Mouse (Mus musculus) yolk sac, embryonic 10.5 days (tissue): ENCODE measurements around the gene Gucy2d.

Source experiments
- DNase-seq: peaks from one replicate; pipeline ENCODE4 v3.0.0-alpha.2; 2017; ENCODE audit warnings: low spot score

The Gucy2d gene

DNA sequence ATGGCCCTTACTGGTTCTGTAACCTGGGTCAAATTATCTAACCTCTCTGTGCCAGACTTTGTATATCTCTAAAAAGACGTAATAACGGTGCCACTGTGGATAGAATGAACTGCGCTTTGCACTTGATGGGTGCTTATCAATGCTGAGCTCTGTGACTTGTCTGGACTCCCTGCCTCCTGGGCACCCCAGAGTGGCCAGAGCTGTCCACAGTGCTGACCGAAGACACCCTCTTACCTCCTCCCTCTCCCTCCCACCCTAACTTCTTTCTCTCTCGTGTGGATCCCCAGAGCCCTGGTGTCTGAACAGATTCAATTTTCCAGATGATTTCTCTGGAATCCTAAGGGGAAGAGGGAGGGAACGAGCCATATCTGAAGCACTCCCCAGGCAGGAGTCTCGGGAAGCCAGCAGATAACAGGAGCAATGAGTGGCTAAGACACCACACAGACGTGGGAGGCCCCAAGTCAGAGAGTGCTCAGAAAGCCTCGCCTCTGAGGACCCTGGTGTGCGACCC is at the start of gene Gucy2d:
TSS of gene Gucy2d (plus strand) at position 461 of the 511 bp plus-strand sequence.
- no peak for DNase-seq

DNA sequence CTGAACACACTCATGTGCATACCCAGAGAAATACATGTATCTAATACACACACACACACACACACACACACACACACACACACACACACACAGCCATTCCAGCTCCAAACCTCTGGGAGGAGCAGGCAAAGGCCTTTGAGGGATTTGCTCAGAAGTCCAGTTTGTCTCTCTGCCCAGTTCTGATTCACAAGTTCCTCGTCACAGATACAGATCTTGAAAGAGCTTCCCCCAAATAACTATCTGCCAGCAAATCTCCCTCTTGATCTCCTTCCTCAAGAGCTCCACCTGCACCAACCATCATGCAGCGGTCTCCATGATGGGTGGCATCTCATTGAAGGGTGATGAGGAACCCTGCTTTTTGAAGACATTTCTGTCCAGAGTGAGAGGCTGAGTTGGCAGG is 49.7 kb upstream of the Gucy2d start:
- no peak for DNase-seq

DNA sequence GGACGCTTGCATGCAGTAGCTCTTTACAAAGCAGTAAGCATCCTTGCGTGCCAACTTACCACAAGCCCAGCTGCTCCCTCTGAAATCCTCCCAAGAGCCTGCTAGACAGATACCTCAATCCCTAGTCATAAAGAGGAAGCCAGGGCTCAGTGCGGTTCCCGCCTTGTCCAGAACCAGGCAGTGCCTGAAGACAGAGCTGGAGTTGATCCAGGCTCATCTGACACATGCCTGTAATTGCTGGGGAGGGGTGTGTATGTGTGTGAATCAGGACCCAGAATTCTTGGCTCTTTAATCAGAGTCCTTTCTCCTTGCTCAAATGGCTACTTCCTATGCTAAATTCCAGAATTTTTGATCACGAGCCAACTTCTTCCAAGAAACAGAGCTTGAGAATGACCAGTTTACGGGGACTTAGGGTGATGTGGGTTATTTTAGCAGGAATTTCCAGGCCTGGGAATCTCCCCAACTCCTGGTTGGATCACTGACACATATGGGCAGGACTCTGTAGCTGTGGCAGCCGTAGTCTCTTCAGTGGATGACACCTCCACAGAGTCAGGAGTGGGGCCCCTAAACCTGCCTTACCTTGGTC is 48.8 kb upstream of the Gucy2d start:
- peak; percentile 32 for DNase-seq

DNA sequence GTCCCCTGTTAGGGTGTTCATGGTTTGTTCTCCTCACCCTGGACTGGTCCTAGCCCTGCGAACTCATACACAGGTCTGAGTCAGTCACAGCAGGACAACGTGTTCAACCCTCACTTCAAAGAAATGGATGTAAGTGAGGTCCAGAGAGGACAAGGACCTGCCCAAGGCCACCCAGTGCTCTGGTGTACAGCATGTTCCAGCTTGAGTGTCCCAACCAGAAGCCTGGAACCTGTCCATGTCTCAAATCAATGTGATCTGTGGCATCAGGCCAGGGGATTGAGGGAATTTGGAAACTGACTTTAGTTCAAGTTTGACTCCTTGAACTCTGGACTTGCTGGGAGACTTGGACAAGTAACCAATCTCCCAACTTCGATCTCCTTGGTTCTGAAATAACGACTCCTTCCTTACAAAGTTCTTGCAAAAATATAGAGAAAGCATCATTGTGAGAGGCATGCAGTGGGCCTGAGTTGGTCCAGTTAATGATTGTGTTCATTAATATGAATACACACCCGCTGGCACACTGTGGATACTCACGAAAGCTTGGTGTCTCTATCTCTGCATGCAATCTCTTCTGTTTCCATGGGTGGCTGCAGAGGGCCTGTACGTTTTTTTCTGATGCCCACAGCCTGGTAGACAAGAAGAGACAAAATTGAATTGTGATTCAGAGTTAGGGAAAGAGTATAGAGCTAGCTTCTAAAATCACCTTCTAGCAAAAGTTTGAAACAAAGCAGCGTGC is 47.6 kb upstream of the Gucy2d start:
- DNase-seq: no peak

DNA sequence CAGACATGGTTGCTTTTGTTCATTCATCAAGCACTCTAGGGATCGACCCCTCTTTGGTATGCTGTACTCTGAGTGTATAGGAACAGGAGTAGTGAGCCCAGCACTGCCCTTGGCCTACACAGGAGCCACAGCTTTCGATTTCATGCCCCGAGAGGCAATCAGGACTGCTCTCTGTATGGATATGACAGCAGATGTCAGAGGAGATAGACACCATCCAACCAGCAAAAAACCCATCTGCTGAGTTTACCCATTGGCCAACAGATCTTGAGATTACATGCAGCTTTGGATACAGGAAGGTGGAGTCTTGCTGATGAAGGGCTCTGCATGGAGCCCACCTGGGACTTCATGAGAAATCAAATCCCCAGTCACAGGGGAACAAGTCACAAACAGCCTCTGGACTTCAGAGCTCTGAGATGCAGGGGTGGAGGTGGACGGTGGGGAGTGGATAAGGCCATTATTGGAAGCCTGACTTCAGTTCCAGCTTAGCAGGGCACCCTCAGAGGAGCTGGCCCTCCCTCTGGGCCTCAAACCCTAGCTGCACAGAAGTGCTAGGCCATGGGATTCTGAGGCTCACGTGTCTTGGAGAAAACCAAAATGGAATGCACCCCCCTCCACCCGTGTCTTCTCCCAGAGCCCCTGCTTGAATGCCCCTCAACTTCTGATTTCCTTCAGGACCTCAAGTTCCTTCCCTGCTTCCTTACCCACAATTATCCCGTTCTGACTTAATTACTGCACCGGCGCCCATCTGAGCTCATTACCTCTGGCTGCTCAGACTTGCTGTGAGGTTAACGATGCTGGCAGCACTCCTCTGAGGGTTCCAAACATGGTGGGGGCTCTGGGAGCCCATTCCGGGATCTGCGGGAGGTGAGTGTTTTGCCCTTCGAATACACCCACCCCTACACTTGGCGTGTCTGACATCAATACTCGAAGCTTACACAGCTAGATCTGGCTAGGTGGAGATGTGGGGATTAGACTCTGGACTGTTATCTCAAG is 37.3 kb upstream of the Gucy2d start:
- no peak for DNase-seq

DNA sequence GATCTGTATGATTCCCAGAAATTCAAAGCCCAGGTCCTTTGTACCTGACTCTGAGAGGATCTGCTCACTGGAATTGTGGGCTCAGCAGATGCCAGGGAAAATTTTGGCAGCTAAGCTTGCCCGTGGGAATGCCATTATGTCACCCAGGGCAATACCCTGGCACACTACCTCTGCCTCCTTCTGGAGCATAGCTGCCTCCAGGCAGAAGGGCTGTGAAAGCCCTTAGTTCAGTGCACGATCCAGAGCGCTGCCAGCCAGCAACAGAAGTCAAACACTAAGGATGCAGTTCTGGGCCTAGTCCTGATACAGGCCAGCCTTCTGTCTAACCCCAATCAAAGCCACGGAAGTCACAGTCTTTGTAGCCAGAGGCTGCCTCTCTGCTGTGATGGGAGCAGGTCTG is 36.2 kb upstream of the Gucy2d start:
- no peak for DNase-seq

DNA sequence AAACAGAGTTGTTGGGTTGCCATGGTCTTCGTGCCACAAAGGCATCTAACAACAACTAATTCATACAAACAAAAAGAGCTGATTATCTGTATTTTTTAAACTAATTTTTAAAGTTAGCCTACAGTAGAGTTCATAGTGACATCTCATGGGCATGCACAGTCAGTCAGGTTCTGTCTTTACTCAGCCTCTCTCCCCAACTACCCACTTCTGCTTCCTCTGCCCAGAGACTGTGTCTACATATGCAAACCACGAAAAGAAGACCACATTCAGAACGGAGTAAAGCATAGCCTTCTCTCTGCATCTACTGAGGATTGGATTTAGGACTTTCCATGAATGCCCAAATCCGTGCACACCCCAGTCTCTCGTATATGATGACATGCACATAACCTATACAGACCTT is 32.6 kb upstream of the Gucy2d start:
- DNase-seq: no peak

DNA sequence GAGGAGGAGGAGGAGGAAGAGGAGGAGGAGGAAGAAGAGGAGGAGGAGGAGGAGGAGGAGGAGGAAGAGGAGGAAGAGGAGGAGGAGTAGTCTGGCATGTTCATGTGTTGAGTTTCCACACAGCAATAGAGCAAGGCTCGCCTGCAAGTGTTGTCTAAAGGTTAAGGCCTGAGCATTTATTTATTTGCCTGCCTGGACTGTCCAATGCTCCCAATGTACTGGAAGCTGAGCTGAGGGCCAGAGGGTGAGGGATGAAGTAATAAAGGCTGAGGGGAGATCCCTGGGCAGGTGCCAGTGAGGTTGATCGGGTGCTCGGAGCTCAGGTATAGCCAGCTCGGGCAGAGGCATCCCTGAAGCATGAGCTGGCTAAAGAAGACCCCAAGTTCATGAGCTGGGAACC is 27.1 kb upstream of the Gucy2d start:
- no peak for DNase-seq

DNA sequence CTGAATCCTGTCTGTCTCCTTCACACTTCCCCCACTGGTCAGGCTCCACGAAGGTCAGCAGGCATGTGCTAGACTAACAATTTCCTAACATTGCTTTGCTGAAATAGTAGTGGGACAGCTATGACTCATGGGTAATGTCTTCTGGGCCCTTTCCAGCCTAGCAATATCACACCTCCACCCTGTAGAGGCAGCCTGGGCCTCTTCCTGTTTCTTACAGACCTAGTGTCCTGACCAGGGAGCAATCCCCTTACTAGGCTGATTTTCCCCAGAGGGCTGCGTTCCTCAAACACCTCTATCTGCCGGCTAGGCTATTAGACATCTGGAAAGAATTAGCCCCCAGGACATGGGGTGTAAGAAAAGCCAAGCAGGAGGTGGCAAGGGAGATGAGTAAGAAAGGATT is 24.7 kb upstream of the Gucy2d start:
- DNase-seq: peak; percentile 9

DNA sequence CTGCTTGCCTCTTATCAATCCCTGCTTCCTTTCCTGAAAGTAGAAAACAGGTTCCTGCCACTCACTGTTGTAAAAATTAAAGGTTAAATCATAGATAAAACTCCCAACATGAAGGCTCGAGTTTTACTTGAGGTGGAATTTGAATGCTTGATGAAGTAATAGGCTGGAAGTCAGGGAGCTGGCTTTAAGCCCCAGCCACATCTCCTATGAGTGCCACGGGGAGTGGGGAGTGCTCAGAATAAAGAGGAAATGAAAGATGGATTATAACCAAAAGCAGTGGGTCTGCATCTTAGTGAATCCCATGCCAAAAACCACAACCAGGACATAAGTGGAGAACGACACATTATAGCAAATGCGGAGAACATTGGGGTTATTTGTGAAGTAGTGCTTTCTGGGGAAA is 24.2 kb upstream of the Gucy2d start:
- DNase-seq: no peak

DNA sequence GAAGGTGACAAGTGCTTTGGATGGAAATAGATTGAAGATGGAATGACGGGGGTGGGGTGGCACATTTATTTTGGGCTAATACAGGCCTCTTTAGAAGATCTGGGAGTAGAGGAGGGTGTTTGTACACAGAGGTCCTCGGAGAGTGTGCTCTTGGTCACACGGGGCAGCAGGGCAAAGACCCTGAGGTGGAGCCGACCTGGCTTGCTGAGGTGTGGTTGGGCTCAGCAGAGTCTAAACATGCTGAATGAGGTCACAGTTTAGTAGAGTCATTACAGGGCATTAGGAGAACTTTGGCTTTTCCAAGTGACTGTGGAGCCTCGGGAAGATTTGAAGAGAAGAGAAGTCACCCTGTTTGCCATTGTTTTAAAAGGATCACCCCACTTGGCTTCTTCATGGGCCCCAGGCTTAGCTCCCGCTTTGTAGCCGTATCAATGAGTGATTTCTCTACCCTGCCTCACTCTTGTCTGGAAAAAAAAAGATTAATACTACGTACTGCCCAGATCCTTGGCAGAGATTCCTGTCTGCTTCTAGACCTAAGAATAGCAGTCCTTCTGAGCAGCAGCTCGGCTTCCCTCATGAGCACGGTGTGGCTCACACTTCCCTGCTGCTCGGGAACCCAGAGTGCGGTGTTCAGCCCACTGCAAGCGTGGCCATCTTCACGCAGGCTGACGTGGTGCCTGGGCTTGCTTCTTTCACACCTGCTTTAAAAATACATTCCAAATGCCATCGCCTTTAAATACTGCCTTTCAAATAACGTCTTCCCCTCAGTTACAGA is 22.0 kb upstream of the Gucy2d start:
- no peak for DNase-seq

DNA sequence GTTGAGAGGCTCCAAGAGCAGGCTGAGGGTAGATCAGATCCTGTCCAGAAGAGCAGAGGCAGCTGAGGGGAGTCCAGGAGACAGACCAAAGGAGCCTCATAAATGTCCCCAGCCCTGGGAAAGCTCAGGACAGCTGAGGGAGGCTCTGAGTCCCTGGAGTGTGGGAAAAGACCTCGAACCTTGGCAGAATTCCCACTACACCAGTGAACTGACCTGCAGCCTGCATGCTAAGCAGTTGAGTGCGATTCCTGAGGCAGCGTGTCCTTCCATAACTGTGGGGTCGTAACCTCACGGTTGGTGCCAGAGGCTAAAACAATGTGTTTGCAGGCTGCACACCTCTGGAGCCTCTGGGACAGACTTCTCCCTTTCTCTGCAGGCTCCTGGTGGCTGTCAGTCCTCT is 20.9 kb upstream of the Gucy2d start:
- DNase-seq: no peak

DNA sequence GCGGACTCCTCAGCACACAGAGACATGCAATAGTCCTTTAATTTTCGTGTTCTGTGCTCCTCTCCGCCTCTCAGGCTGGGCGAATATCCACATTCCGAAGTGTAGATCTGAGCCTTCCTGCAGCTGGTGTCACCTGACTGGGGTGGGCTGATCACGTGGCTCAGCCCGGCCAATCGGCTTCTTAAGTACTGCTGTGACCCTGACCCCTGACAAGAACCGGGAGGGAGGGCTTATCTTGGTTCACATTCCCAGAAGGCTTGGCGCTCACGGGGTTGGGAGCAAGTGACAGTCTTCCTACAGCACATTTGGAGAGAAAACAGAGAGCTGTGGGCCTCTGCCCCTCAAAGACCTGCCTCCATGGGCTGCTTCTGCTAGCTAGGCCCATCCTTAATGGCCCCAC is 16.7 kb upstream of the Gucy2d start:
- DNase-seq: no peak

DNA sequence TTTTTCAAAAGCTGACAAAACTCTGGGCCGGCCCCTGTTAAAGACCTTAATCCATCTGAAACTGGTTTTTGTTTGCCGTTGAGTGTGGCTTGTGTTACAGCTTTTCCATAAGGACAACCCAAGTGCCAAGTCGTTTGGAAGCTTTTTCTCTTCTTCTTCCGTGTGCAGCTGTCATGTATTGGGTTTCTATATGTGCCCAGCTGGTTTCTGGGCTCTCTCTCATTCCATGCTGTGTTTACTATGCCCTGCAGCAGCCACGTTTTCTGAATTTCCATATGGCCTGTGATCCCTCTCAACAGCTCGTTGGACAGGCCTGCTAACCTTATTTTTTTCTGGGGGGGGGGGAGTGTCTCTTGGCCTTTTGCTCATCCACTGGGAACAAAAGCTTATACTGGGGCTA is 15.8 kb upstream of the Gucy2d start:
- DNase-seq: no peak

DNA sequence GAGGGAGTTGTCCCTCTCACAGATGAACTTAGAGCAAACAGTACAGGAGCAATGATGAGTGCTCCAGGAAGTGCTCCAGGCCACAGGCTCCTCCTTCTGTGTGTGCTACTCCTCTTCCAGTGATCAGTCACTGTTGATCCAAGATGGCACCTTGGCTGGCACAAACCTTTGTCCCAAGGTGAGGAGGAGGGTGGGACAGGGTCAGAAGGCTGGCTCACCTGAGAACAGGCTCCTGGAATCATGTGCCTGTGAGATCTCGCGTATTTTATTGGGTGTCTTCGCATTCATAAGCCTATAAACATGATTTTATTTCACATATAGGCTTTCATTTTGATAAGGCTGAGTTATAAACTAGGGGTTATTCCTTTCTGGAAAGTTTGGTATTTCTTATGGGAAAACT is 14.7 kb upstream of the Gucy2d start:
- DNase-seq: no peak

DNA sequence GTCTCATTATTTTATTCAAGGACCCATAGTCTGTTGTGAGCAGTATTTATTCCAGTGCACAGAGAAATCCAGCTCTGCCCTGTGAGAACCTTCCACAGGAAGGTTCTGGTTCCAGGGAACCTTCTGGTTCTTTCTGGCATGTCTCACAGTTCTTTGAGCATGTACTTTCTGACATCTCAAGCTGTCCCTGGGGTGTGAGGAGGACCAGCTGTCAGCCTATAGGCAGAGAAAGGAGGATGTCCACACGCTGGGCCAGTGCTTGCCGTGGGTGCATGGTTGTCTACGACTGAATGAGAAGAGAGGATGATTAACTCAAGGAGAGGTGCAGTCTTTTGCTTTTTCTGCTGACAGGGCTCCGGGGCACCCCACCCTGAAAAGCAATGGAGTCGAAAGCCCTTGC is 13.6 kb upstream of the Gucy2d start:
- DNase-seq: no peak

DNA sequence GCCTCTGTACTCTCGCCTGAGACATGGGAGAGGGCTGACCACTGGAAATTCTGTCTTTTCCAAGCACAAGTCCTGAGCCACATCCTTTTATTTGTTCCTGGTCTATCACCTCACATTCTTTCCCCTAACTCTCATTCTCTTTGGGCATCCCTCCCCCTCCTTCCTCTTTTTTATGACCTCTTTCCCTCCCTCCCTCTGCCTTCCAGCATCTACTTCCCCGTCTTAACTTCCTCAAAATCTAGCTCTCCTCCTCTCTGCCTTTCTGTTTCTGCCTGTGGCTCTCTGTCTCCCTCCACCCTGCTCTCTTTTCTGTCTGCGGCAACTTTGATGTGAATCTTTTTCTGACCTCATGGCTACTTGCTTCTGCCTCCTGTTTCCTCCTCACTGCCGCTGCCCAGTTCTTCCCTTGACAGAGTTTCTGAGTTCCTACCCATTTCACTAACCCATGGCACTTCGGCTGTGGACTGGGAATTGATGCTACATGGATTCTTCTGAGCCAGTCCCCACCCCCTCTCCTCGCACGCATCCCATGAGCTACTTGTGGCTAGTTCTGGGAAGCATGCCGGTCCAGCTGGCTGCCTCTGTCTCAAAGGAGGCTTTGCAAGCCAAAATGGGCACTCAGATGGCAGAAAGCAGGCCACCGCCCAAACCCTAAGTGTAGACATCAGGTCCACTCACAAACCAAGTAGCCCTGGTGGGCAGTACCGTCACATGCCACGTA is 12.9 kb upstream of the Gucy2d start:
- DNase-seq: no peak

DNA sequence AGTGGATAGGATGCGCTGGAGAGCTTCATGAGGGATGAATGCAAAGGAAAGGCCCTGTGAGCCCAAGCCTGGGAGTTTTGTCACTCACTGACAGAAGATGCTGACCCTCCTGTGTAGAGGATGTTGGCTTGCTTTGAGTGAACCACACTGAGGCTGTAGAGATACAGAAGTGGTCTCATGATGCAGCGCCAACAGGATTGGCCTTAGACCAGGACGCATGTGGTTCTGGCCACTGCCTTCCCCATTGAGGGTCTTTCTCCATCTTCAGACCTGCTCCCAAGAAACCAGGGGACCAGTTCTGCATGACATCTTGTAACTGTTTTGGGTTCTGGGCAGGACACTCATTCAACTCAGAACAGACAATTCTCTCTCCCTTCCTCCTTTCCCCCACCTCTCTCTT is 10.6 kb upstream of the Gucy2d start:
- no peak for DNase-seq

DNA sequence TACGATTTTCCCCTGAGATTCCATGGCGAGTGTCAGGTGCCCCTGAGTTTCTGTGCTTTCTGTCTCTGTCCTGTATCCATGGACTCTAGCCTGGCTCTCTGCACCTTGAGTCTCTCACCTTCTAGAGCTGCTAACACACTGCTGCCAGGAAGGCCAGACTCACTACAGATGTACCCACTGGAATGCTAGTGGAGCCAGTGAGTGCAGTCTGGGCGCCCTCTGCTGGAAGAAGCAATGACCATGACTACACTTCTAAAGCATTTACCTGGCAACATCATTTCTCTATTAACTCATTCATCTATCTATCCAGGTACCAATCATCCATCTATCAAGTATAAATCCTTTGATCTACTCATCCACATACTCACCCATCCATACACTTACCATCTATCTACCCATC is 9.4 kb upstream of the Gucy2d start:
- peak; percentile 22 for DNase-seq

DNA sequence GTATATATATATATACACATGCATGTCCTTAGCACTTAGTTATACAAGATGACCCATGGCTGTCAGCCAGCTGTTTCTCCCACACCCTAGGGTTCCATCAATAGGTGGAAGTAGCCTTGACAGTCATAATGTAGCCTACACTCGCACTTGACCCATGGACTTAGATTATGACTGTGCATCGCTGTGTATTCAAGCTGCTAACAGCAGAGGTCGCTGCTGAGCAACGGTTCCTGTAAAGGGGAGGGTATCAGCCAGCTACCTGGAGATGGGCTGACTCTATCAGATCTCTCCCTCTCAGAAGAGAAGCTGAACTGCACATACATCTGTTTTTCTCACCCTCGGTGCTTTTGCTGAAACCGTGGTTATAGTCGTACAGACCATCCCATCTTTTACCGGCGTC is 2.6 kb upstream of the Gucy2d start:
- peak; percentile 18 for DNase-seq

DNA sequence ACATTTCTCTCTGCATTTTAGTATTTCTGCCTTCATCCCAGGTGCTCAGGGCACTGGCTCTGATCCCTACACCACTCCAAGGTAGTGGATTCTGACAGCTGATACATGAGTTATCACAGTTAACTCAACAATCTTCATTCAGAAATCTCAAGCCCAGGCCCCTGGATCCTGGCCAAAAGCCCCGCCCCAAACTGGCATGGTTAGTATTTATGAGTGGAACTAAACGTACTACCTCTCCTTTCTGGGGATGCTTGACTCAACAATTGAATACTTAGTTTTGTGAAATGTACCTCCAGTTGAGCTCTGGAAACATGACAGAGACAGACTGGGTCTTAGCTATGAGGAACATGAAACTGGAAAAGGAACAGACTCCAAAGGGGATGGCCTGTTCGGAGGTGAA is 6.7 kb downstream of the Gucy2d start:
- DNase-seq: no peak
